19 mouse cellular contexts compared by ENCODE assay signal in the genomic region with DNA sequence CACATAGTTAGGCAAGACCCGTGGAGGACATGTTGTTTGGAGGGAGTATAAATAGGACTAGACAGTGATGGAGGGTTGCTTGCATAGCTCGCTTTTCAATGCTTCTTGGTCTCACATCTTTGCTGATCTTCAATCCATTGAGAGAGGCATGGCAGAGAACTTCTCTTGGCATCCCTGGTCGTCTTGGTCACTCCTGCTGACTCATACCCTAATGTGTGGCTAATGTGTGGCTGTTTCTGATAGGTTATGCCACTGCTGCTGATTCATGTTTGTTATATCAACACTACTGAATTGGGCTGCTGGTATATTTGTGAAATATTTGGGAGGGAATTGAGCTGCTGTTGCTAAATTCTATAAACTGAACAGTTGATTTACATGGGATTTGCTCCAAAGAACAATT.
DNase-seq lines count a peak whose midpoint lies in the region.
"Had no signal": no experiment of that assay in that cellular context is flagged by ENCODE, and none has a peak within 500 bp of the region (broad histone marks: within the 10 kb centered on the region; RNA-seq: fewer than 3 reads in every experiment).

No protein-coding gene starts in this region.

- intact Hi-C loops in heart, postnatal 14 days (cut with DNase I), result no loop called here

- DNase-seq in 3134 (ENCODE audit: extremely low read depth, insufficient read length, low spot score) (peak; percentile 36), 416B (ENCODE audit: low read depth) (peak; percentile 16)
- DNase-seq in Muller cell, postnatal 12 days (ENCODE audit: inconsistent ontology term), result peak; percentile 4
- peak; percentile 32 for DNase-seq in fibroblast of lung, adult 2 months (ENCODE audit: low read depth)
- DNase-seq in heart, postnatal 14 days, result no peak
- DNase-seq in embryo, embryonic 9.5 days (ENCODE audit: extremely low spot score), result no peak
- no peak for DNase-seq in kidney, adult 18-20 months
- DNase-seq: adrenal gland, postnatal 10 days; B cell, adult 2 months; cerebellum, adult 11 months; cerebellum, adult 2 months; cerebellum, adult 9-11 months; cerebellum, postnatal 25 days; gastrocnemius, adult 2 months; gastrocnemius, postnatal 14 days; heart, adult 18-20 months; heart, postnatal 10 days; heart, postnatal 4 days; kidney, adult 2 months had no signal

Comparison
In these comparisons a context has a peak if more than half of its experiments do, and no peak if none do; other contexts are left out.
1. DNase-seq: peak in 3134 (single experiment), 416B (single experiment), Muller cell, postnatal 12 days (single experiment) and fibroblast of lung, adult 2 months (single experiment); none in heart, postnatal 14 days (0 of 2), embryo, embryonic 9.5 days (single experiment) and kidney, adult 18-20 months (single experiment).